Mouse (Mus musculus) G1E-ER4 (cell line): ENCODE results near the gene March8. TPM values are rescaled to one million over a fixed set of nuclear protein-coding genes. Genes with fewer than 3 reads are reported as not detected.

Experiments
- GATA1 ChIP-seq: IDR thresholded peaks from one replicate; pipeline ENCODE4 v1.8.0; 2012; ENCODE audit warnings: low read length, inconsistent platforms
- polyA plus RNA-seq: library from polyadenylated mRNA; stranded (reverse); fragments of >175 nt; gene quantifications from 2 replicates; pipeline ENCODE4 v1.2.3, GENCODE M21; 2012

The March8 gene
- polyA plus RNA-seq, 1 experiment, result 13.7 TPM

GRCm38 (mm10) chr6:116417518-116418315, 79.9 kb downstream of the March8 start:
- TF ChIP-seq GATA1, result no peak

GRCm38 (mm10) chr6:116418487-116418886, 80.7 kb downstream of the March8 start:
- no peak for TF ChIP-seq GATA1

- TF ChIP-seq GATA1, result no peak
Observed at GRCm38 (mm10) chr6:116419699-116420098, 81.9 kb downstream of the March8 start.

GRCm38 (mm10) chr6:116420271-116420670, 82.4 kb downstream of the March8 start:
- TF ChIP-seq GATA1, result no peak

GRCm38 (mm10) chr6:116422991-116423390, 85.2 kb downstream of the March8 start:
- no peak for TF ChIP-seq GATA1

- no peak for TF ChIP-seq GATA1
Observed at GRCm38 (mm10) chr6:116423664-116424063, 85.8 kb downstream of the March8 start.

GRCm38 (mm10) chr6:116427552-116427951, 89.7 kb downstream of the March8 start:
- no peak for TF ChIP-seq GATA1

- TF ChIP-seq GATA1, result no peak
Observed at GRCm38 (mm10) chr6:116428282-116428681, 90.5 kb downstream of the March8 start.

- no peak for TF ChIP-seq GATA1
Observed at GRCm38 (mm10) chr6:116438864-116439263, 101.0 kb downstream of the March8 start.

GRCm38 (mm10) chr6:116439531-116439930, 101.7 kb downstream of the March8 start:
- no peak for TF ChIP-seq GATA1

GRCm38 (mm10) chr6:116440447-116440846, 102.6 kb downstream of the March8 start:
- no peak for TF ChIP-seq GATA1

GRCm38 (mm10) chr6:116440849-116441248, 103.0 kb downstream of the March8 start:
- no peak for TF ChIP-seq GATA1

- no peak for TF ChIP-seq GATA1
Observed at GRCm38 (mm10) chr6:116455781-116456180, 118.0 kb downstream of the March8 start.

GRCm38 (mm10) chr6:116456482-116456881, 118.7 kb downstream of the March8 start:
- peak; percentile 92 for TF ChIP-seq GATA1

GRCm38 (mm10) chr6:116458728-116459127, 120.9 kb downstream of the March8 start:
- peak; percentile 60 for TF ChIP-seq GATA1

Other genes with a start within 250 kb of the March8 start
- 0.59 and 0.77 TPM in 2 replicates for gene Tmcc1, start 144.5 kb upstream of the March8 start, polyA plus RNA-seq
- gene Washc2, start 130.0 kb upstream of the March8 start, polyA plus RNA-seq, result 20.6 and 25.2 TPM in 2 replicates
- gene Zfand4, start 73.8 kb upstream of the March8 start, polyA plus RNA-seq, result 0.90 and 1.8 TPM in 2 replicates
- gene Alox5, start 123.2 kb downstream of the March8 start, polyA plus RNA-seq, result 0.12 TPM in 2 replicates
- gene Olfr211, start 151.1 kb downstream of the March8 start, polyA plus RNA-seq, result not detected in 2 replicates
- not detected in 2 replicates for gene Olfr212, start 168.5 kb downstream of the March8 start, polyA plus RNA-seq
- gene Olfr213, start 200.4 kb downstream of the March8 start, polyA plus RNA-seq, result not detected in 2 replicates
- 0.17 and 0.25 TPM in 2 replicates for gene Gm5580, start 213.1 kb downstream of the March8 start, polyA plus RNA-seq
- not detected in 2 replicates for gene Olfr214, start 216.2 kb downstream of the March8 start, polyA plus RNA-seq
- not detected in 2 replicates for gene Olfr215, start 246.2 kb downstream of the March8 start, polyA plus RNA-seq